Mouse (Mus musculus) C2C12 (cell line): ENCODE measurements around the gene Btbd10.

ENCODE experiments used
- MYOD1 ChIP-seq: IDR thresholded peaks from one replicate; pipeline ENCODE4 v1.6.1; 2011; ENCODE audit warnings: low read depth; ENCODE audit not compliant: control insufficient read depth, insufficient read length
- MYOG ChIP-seq: IDR thresholded peaks from one replicate; pipeline ENCODE4 v1.6.1; 2011; ENCODE audit not compliant: control insufficient read depth, insufficient read length; ENCODE audit errors: extremely low read depth

DNA sequence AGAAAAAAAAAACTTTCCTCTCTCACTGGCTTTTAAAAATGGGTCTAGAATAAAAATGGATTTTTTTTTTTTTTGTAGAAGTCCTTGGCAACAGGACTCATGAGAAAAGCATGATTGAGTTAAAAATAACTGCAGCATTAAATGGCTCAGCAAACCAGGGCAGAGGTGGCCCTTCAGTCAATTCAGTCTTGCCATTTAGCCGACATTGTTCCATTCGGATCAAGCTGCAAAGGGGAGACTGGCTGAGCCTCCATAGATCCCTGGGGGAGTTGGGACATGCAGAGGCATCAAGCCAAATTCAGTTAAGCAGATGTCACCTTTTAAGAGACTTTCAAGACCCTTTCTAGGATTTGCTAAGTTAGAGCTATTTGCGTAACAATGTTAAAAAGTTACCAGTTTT is 59.1 kb downstream of the Btbd10 start:
- no peak for TF ChIP-seq MYOD1
- TF ChIP-seq MYOG = no peak
